Mouse (Mus musculus) MEL (cell line): Measurements from ENCODE around the gene C2cd4d. TPM values are rescaled to one million over a fixed set of nuclear protein-coding genes. Genes with fewer than 3 reads are reported as not detected.
A peak's percentile ranks its signal among the peaks of the same experiment; 100 is the strongest.

Experiments
- DNase-seq: peaks from one replicate; pipeline ENCODE4 v3.0.0; 2011; ENCODE audit warnings: low read depth, low spot score
- H3K27ac ChIP-seq: 2 replicates; pipeline ENCODE4 v1.5.1; 2012; ENCODE audit warnings: low read depth, mild to moderate bottlenecking, control low read depth, low read length, moderate library complexity; ENCODE audit not compliant: control insufficient read depth
- H3K27me3 ChIP-seq, 2 experiments: fragments of 150-350 bp in 1 of 2; sonication (generic) in 1 of 2; 2 replicates each; pipeline ENCODE4 v1.6.1; 2012; ENCODE audit warnings: low read length in 2 of 2, mild to moderate bottlenecking in 2 of 2, improper control_type of control experiment in 1 of 2, moderate library complexity in 1 of 2; ENCODE audit not compliant: insufficient read depth in 2 of 2, control insufficient read depth in 1 of 2
- H3K36me3 ChIP-seq, 2 experiments: 2 replicates each; pipeline ENCODE4 v1.6.1; 2012 to 2014; ENCODE audit warnings: low read length in 2 of 2, improper control_type of control experiment in 1 of 2, inconsistent platforms in 1 of 2, mild to moderate bottlenecking in 1 of 2; ENCODE audit not compliant: insufficient read depth in 2 of 2, control insufficient read depth in 1 of 2
- H3K4me1 ChIP-seq, 2 experiments: fragments of 150-350 bp in 1 of 2; sonication (generic) in 1 of 2; 2 replicates each; pipeline ENCODE4 v1.6.1; 2012; ENCODE audit warnings: low read length in 2 of 2, improper control_type of control experiment in 1 of 2, mild to moderate bottlenecking in 1 of 2; ENCODE audit not compliant: insufficient read depth in 2 of 2, control insufficient read depth in 1 of 2
- H3K4me3 ChIP-seq, 2 experiments: fragments of 150-350 bp in 1 of 2; sonication (generic) in 1 of 2; 2 replicates each; pipeline ENCODE4 v1.5.1; 2012; ENCODE audit warnings: low read depth in 2 of 2, low read length in 2 of 2, mild to moderate bottlenecking in 2 of 2, moderate library complexity in 2 of 2, control low read depth in 1 of 2, improper control_type of control experiment in 1 of 2; ENCODE audit not compliant: control insufficient read depth in 1 of 2, insufficient read depth in 1 of 2
- H3K79me2 ChIP-seq: 2 replicates; pipeline ENCODE4 v1.6.1; 2012; ENCODE audit warnings: mild to moderate bottlenecking, low read length, moderate library complexity; ENCODE audit not compliant: control insufficient read depth, poor library complexity, insufficient read depth
- H3K9ac ChIP-seq: 2 replicates; pipeline ENCODE4 v1.6.1; 2012; ENCODE audit warnings: low read depth, mild to moderate bottlenecking, control low read depth, low read length, moderate library complexity; ENCODE audit not compliant: control insufficient read depth, poor library complexity, severe bottlenecking
- H3K9me3 ChIP-seq: fragments of 150-350 bp; sonication (generic); replicated peaks from 2 replicates; pipeline ENCODE4 v1.6.1; 2012; ENCODE audit warnings: mild to moderate bottlenecking, low read length, improper control_type of control experiment, moderate library complexity; ENCODE audit not compliant: insufficient read depth
- BHLHE40 ChIP-seq: IDR thresholded peaks from 2 replicates; pipeline ENCODE4 v1.6.1; 2012; ENCODE audit warnings: low read depth, mild to moderate bottlenecking, inconsistent platforms, low read length, improper control_type of control experiment, borderline replicate concordance
- CHD1 ChIP-seq: IDR thresholded peaks from 2 replicates; pipeline ENCODE4 v1.6.1; 2012; ENCODE audit warnings: low read depth, mild to moderate bottlenecking, inconsistent platforms, low read length, improper control_type of control experiment
- CTCF ChIP-seq, 3 experiments: IDR thresholded peaks in 2 of 3; conservative IDR thresholded peaks in 1 of 3; 2 replicates each; pipeline ENCODE4 v1.5.1; 2011 to 2012; ENCODE audit warnings: low read length in 3 of 3, low read depth in 2 of 3, mild to moderate bottlenecking in 2 of 3, improper control_type of control experiment in 1 of 3, inconsistent platforms in 1 of 3, mixed read lengths in 1 of 3, moderate library complexity in 1 of 3; ENCODE audit not compliant: control insufficient read depth in 1 of 3, insufficient read depth in 1 of 3, poor library complexity in 1 of 3, severe bottlenecking in 1 of 3
- ETS1 ChIP-seq: IDR thresholded peaks from 2 replicates; pipeline ENCODE4 v1.6.1; 2012; ENCODE audit warnings: low read depth, mild to moderate bottlenecking, inconsistent platforms, low read length, improper control_type of control experiment, moderate library complexity
- GABPA ChIP-seq: IDR thresholded peaks from 2 replicates; pipeline ENCODE4 v1.6.1; 2012; ENCODE audit warnings: low read depth, mild to moderate bottlenecking, inconsistent platforms, low read length, improper control_type of control experiment, moderate library complexity
- JUND ChIP-seq: IDR thresholded peaks from 2 replicates; pipeline ENCODE4 v1.6.1; 2011; ENCODE audit warnings: low read depth, mild to moderate bottlenecking, improper control_type of control experiment, low read length
- MYB ChIP-seq: IDR thresholded peaks from 2 replicates; pipeline ENCODE4 v1.6.1; 2011; ENCODE audit warnings: mild to moderate bottlenecking, low read depth, low read length, improper control_type of control experiment
- MYC ChIP-seq: IDR thresholded peaks from 2 replicates; pipeline ENCODE4 v1.6.1; 2011; ENCODE audit warnings: low read depth, mild to moderate bottlenecking, low read length, improper control_type of control experiment, moderate library complexity
- NELFE ChIP-seq: IDR thresholded peaks from 2 replicates; pipeline ENCODE4 v1.6.1; 2011; ENCODE audit warnings: low read depth, low read length, improper control_type of control experiment
- NRF1 ChIP-seq: IDR thresholded peaks from 2 replicates; pipeline ENCODE4 v1.6.1; 2014; ENCODE audit warnings: low read depth, mild to moderate bottlenecking, inconsistent platforms, low read length, improper control_type of control experiment, moderate library complexity; ENCODE audit not compliant: poor library complexity, insufficient read depth, severe bottlenecking
- RAD21 ChIP-seq: IDR thresholded peaks from 2 replicates; pipeline ENCODE4 v1.6.1; 2011; ENCODE audit warnings: mild to moderate bottlenecking, low read depth, low read length, improper control_type of control experiment
- SMC3 ChIP-seq: IDR thresholded peaks from 2 replicates; pipeline ENCODE4 v1.6.1; 2011; ENCODE audit warnings: low read depth, low read length, improper control_type of control experiment
- TAL1 ChIP-seq: IDR thresholded peaks from 2 replicates; pipeline ENCODE4 v1.6.1; 2012; ENCODE audit warnings: mild to moderate bottlenecking, inconsistent platforms, low read length, moderate library complexity, mixed read lengths
- TCF12 ChIP-seq: IDR thresholded peaks from 2 replicates; pipeline ENCODE4 v1.6.1; 2014; ENCODE audit warnings: low read depth, mild to moderate bottlenecking, inconsistent platforms, low read length, improper control_type of control experiment, moderate library complexity
- USF2 ChIP-seq, 2 experiments: IDR thresholded peaks; 2 replicates each; pipeline ENCODE4 v1.6.1; 2011 to 2012; ENCODE audit warnings: improper control_type of control experiment in 2 of 2, low read length in 2 of 2, borderline replicate concordance in 1 of 2, inconsistent platforms in 1 of 2, low read depth in 1 of 2, mild to moderate bottlenecking in 1 of 2; ENCODE audit not compliant: insufficient read depth in 1 of 2
- ZC3H11A ChIP-seq: IDR thresholded peaks from 2 replicates; pipeline ENCODE4 v1.6.1; 2012; ENCODE audit warnings: low read depth, mild to moderate bottlenecking, inconsistent platforms, low read length, improper control_type of control experiment
- ZKSCAN1 ChIP-seq: IDR thresholded peaks from 2 replicates; pipeline ENCODE4 v1.6.1; 2012; ENCODE audit warnings: low read depth, mild to moderate bottlenecking, inconsistent platforms, low read length, improper control_type of control experiment, moderate library complexity
- ZMIZ1 ChIP-seq: IDR thresholded peaks from 2 replicates; pipeline ENCODE4 v1.6.1; 2012; ENCODE audit warnings: low read depth, mild to moderate bottlenecking, inconsistent platforms, low read length, improper control_type of control experiment, moderate library complexity
- ZNF384 ChIP-seq: IDR thresholded peaks from 2 replicates; pipeline ENCODE4 v1.6.1; 2012; ENCODE audit warnings: low read depth, mild to moderate bottlenecking, inconsistent platforms, low read length, improper control_type of control experiment
- polyA plus RNA-seq, 2 experiments: library from polyadenylated mRNA; stranded (reverse) in 1 of 2; unstranded in 1 of 2; fragments of >175 nt in 1 of 2; fragments of >200 nt in 1 of 2; gene quantifications; 2 replicates each; pipeline versions ENCODE4 v1.2.1 to v1.2.4; 2012; ENCODE audit warnings: low replicate concordance in 2 of 2, low read depth in 1 of 2; ENCODE audit not compliant: insufficient read length in 2 of 2, insufficient read depth in 1 of 2, missing spikeins in 1 of 2
- total RNA-seq: library from RNA; depleted of rRNA; stranded (reverse); fragments of 300-350 nt; gene quantifications from 2 replicates; pipeline ENCODE4 v1.2.3, GENCODE M21; 2012; rRNA removed

C2cd4d gene
- total RNA-seq (not detected in 2 replicates), polyA plus RNA-seq (not detected)

- no peaks in the 10 kb centered on the region for H3K9me3 ChIP-seq
- H3K36me3 ChIP-seq: no peaks in the 10 kb centered on the region
- H3K27me3 ChIP-seq: peaks cover 6 to 8% of the 10 kb centered on the region in 2 experiments; a peak in 3 of 4 replicates
- H3K4me3 ChIP-seq: no peak within 1 kb of the TSS
- no peak for DNase-seq
- no peaks in the 10 kb centered on the region for H3K79me2 ChIP-seq
- no peak for TF ChIP-seq ZMIZ1
- no peak for TF ChIP-seq NELFE
- TF ChIP-seq ZKSCAN1: no peak
- TF ChIP-seq JUND: no peak
- no peak for TF ChIP-seq MYC
- no peak for TF ChIP-seq USF2 (IDR thresholded peaks at IDR 0.05; ENCODE audit: borderline replicate concordance in 1 of 2, insufficient read depth in 1 of 2, low read depth in 1 of 2, low read length in 2 of 2)
- TF ChIP-seq MYB: no peak
- no peak for TF ChIP-seq BHLHE40
- no peak for TF ChIP-seq TCF12
- TF ChIP-seq ZC3H11A: no peak
- TF ChIP-seq CTCF (IDR thresholded peaks at IDR 0.05 in 2 of 3, conservative IDR thresholded peaks at IDR 0.05 in 1 of 3; ENCODE audit: control insufficient read depth in 1 of 3, insufficient read depth in 1 of 3, low read depth in 2 of 3, low read length in 3 of 3, poor library complexity in 1 of 3, severe bottlenecking in 1 of 3): no peak
- no peak for TF ChIP-seq CHD1
- no peak for TF ChIP-seq ETS1
- TF ChIP-seq ZNF384: no peak
- no peak for TF ChIP-seq NRF1
- TF ChIP-seq GABPA: no peak
- no peak within 1 kb of the TSS for H3K27ac ChIP-seq
- no peaks in the 10 kb centered on the region for H3K4me1 ChIP-seq
- no peak within 1 kb of the TSS for H3K9ac ChIP-seq
Measured at GRCm38 (mm10) chr3:94362138-94362537, at the start of gene C2cd4d. C2cd4d (plus strand) TSS chr3:94362438.

GRCm38 (mm10) chr3:94328681-94329080 is 33.6 kb upstream of the C2cd4d start:
- Histone ChIP-seq H3K79me2 (no peaks in the 10 kb centered on the region), H3K9ac (no peak overlapping the region), H3K27me3 (peaks cover 0 to 2% of the 10 kb centered on the region in 2 experiments; a peak in 2 of 4 replicates), H3K4me1 (no peaks in the 10 kb centered on the region), H3K27ac (no peak overlapping the region), H3K36me3 (no peaks in the 10 kb centered on the region; a peak in 1 of 4 replicates), H3K4me3 (no peak overlapping the region), H3K9me3 (no peaks in the 10 kb centered on the region)
- DNase-seq: no peak
- TF ChIP-seq SMC3 (no peak), TAL1 (no peak), RAD21 (peak; percentile 17), GABPA (no peak), CTCF (IDR thresholded peaks at IDR 0.05 in 2 of 3, conservative IDR thresholded peaks at IDR 0.05 in 1 of 3; ENCODE audit: control insufficient read depth in 1 of 3, insufficient read depth in 1 of 3, low read depth in 2 of 3, low read length in 3 of 3, poor library complexity in 1 of 3, severe bottlenecking in 1 of 3) (peak in 2 of 3 experiments; percentile 11 to 26; a peak in 4 of 6 replicates)
